Mouse (Mus musculus): Measurements from ENCODE around the gene Apol8. TPM values are rescaled to one million over a fixed set of nuclear protein-coding genes. Genes with fewer than 3 reads are reported as not detected.
"Not testable (repeated sequence)": the region's sequence is repeated elsewhere in the genome, so short reads cannot be mapped to it uniquely, and the experiment has no call there.

Apol8 gene
- total RNA-seq, 2 experiments from 2014 or later, result 5.1 to 5.8 TPM

- intact Hi-C loops (cut with DNase I); H3K4me3 ChIP-seq; H3K27ac ChIP-seq; DNase-seq (ENCODE audit: extremely low spot score in 1 of 2, low spot score in 2 of 2): not testable (repeated sequence)
These were observed 51.5 kb downstream of the Apol8 start for GRCm38 (mm10) chr15:77705306-77705705.

- intact Hi-C loops (cut with DNase I); H3K4me3 ChIP-seq; DNase-seq (ENCODE audit: extremely low spot score in 1 of 2, low spot score in 2 of 2); H3K27ac ChIP-seq: not testable (repeated sequence)
These were observed 58.1 kb downstream of the Apol8 start, which contains the start of gene Apol7e for GRCm38 (mm10) chr15:77698656-77699055. TSS of gene Apol7e (plus strand) at chr15:77698857.

Other genes starting within 250 kb of the Apol8 start
- gene Apol11a, start 248.7 kb downstream of the Apol8 start, total RNA-seq (2021), result not detected
- not detected for gene Apol7c, start 223.7 kb downstream of the Apol8 start, total RNA-seq (2021)
- gene 1700025B11Rik, start 195.1 kb downstream of the Apol8 start, total RNA-seq (2021), result not detected
- under 1 TPM in 1 of 2 experiments, not detected in 1; 0.18 TPM for gene Apol10b, start 160.9 kb downstream of the Apol8 start, total RNA-seq (2021)
- not detected for gene Gm36245, start 157.7 kb downstream of the Apol8 start, total RNA-seq (2021)
- under 1 TPM in 1 of 2 experiments, not detected in 1; 0.23 TPM for gene Apol11b, start 113.7 kb downstream of the Apol8 start, total RNA-seq (2021)
- under 1 TPM in 1 of 2 experiments, not detected in 1; 0.14 TPM for gene Apol7e, start 58.1 kb downstream of the Apol8 start, total RNA-seq (2021)
- not detected for gene Apol9b, start 28.0 kb downstream of the Apol8 start, total RNA-seq (2021)
- 10 to 100 TPM; 81.2 to 91.4 TPM for gene Myh9, start 85.2 kb upstream of the Apol8 start, total RNA-seq (2021)
- 100 to 1,000 TPM; 139 to 143 TPM for gene Txn2, start 172.0 kb upstream of the Apol8 start, total RNA-seq (2021)
- 10 to 100 TPM; 10.9 to 11.9 TPM for gene Foxred2, start 199.7 kb upstream of the Apol8 start, total RNA-seq (2021)
- 100 to 1,000 TPM; 101 to 102 TPM for gene Eif3d, start 213.8 kb upstream of the Apol8 start, total RNA-seq (2021)